Mouse (Mus musculus): ENCODE results near the gene Jazf1. TPM values are rescaled to one million over a fixed set of nuclear protein-coding genes. Genes with fewer than 3 reads are reported as not detected.
A peak's percentile ranks its signal among the peaks of the same experiment; 100 is the strongest.

Jazf1 gene
- polyA plus RNA-seq, 1 experiment, result 1.7 TPM

DNA sequence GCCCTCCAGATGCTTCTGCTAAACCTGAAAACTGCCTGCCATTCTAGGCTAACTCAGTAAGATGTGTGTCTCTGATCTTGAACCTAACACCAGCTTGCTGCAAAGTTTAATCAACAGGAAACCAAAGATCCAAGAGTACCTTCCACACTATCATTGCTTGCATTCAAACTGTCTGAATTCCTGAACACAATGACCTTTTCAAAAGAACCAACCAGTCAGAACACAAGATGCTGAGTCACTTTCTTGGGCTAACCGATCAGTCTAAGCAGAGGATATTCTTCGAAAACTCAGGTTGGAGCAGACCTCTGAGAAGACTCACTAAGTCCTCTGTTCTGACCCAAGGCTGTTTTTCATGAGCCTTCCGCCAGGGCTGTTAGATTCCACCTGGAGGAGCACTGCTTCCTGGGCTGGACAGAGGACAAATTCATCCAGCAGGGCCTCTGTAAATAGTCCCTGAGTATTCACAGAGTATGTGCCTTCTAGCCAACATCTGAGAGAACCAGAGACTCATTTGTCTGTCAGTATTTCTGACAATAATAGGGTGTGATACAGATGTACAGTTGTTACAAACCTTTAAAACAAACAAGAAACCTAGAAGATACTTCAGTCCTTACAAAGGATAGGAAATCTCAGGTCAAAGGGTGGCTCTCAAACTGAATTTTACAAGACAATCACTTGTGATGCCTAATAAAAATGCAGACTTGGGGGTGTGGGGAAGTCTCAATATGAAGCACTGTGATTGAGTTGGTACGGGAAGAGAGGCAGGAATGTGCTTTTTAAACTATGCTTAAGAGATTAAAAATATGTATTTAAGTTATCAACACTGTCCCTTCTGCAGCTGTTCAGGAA lies 50.9 kb downstream of the Jazf1 start:
- Histone ChIP-seq H3K27me3 (ENCODE audit: control insufficient read depth, insufficient read depth, low read length, poor library complexity, severe bottlenecking) (no peaks in the 10 kb centered on the region), H3K27ac (ENCODE audit: insufficient read depth, low read length) (peak overlapping the region; percentile 63; the same call in 1 of the 2 replicates), H3K9me3 (replicated peaks; ENCODE audit: control insufficient read depth, insufficient read depth, low read length, poor library complexity, severe bottlenecking) (0 out of 2 replicates have a peak, but pooled peaks cover 4% of the 10 kb centered on the region), H3K36me3 (ENCODE audit: control insufficient read depth, insufficient read depth, low read length, poor library complexity, severe bottlenecking) (no peaks in the 10 kb centered on the region), H3K4me1 (ENCODE audit: control insufficient read depth, insufficient read depth, low read length) (peaks cover 2% of the 10 kb centered on the region), H3K9ac (ENCODE audit: low read depth, poor library complexity, severe bottlenecking) (no peak overlapping the region), H3K4me3 (ENCODE audit: low read depth, low read length) (no peak overlapping the region)
- TF ChIP-seq EP300 (IDR thresholded peaks at IDR 0.05; ENCODE audit: insufficient read depth, low read depth, low read length) (no peak), POLR2A (IDR thresholded peaks at IDR 0.05; ENCODE audit: insufficient read depth, low read length) (no peak), CTCF (IDR thresholded peaks at IDR 0.05; ENCODE audit: low read depth, low read length) (no peak)

DNA sequence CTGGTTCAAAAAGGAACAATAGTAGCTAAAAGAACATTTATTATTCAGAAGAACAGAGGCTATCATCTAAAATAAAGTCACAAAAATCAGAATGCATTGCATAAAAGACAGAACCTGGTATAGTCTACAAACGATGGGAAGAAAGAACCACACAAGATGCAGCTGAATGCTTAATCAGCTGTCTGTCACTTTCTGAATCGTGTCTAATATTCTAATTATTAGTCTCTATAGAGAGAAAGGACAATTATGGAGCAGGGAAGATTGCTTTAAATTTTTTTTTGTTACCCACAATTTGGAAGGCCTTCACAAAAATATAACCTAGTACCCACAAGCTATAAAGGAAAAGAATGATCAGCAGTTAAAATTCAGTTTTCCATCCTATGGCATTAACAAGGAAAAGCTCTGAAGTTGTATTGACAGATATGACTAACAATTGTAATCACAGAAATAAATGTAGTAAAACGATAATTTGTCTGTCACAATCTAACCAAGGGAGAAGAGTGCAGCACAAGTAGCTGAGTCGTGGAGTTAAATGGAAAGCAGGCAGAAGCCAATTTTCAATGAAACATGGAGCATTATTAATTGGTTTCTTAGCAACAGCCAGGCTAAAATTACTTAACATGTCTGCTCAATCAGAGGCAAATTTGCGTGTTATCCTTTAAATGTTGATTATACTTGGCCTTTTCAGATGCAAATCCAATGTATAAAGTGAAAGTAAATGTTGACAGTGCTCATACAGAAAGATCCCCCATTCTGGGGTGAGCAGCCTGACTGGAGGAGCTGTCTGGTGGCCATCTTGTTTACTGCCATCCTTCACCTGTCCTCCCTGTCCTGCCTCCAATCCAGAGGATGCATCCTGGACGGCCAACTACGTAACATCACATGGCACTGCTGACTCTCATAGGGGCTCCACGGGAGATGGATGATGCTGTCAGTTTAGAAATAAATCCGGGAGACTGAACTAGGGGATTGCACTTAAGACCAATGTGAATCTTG lies 53.7 kb downstream of the Jazf1 start:
- TF ChIP-seq EP300 (IDR thresholded peaks at IDR 0.05; ENCODE audit: insufficient read depth, low read depth, low read length), result no peak
- no peak for TF ChIP-seq POLR2A (IDR thresholded peaks at IDR 0.05; ENCODE audit: insufficient read depth, low read length)
- TF ChIP-seq CTCF (IDR thresholded peaks at IDR 0.05; ENCODE audit: low read depth, low read length), result no peak
- Histone ChIP-seq H3K36me3 (ENCODE audit: control insufficient read depth, insufficient read depth, low read length, poor library complexity, severe bottlenecking) (no peaks in the 10 kb centered on the region), H3K27me3 (ENCODE audit: control insufficient read depth, insufficient read depth, low read length, poor library complexity, severe bottlenecking) (no peaks in the 10 kb centered on the region), H3K9me3 (replicated peaks; ENCODE audit: control insufficient read depth, insufficient read depth, low read length, poor library complexity, severe bottlenecking) (0 out of 2 replicates have a peak, but pooled peaks cover 4% of the 10 kb centered on the region), H3K9ac (ENCODE audit: low read depth, poor library complexity, severe bottlenecking) (no peak overlapping the region), H3K4me1 (ENCODE audit: control insufficient read depth, insufficient read depth, low read length) (peaks cover 2% of the 10 kb centered on the region), H3K4me3 (ENCODE audit: low read depth, low read length) (no peak overlapping the region), H3K27ac (ENCODE audit: insufficient read depth, low read length) (no peak overlapping the region)

DNA sequence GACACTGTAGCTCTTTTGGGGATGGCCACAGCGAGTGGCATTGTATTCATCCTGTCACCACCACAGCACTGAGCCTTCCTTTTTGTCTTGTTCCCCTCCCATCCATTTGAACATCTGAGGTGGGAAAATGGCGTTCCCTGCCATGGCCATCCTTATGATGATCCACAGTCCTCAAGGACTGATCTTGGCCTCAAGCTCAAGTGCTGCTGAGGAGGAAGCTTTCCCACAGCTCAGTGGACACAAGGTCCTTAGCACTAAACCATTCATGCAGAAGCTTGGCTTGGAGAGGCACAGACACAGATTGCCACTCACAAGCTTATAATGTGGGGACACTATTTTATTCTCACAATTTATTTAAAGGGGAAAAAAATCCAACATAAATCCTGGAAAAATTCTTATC lies 58.1 kb downstream of the Jazf1 start:
- H3K9me3 ChIP-seq (replicated peaks; ENCODE audit: control insufficient read depth, insufficient read depth, low read length, poor library complexity, severe bottlenecking), result no peaks in the 10 kb centered on the region
- no peaks in the 10 kb centered on the region for H3K4me1 ChIP-seq (ENCODE audit: control insufficient read depth, insufficient read depth, low read length)
- no peaks in the 10 kb centered on the region for H3K27me3 ChIP-seq (ENCODE audit: control insufficient read depth, insufficient read depth, low read length, poor library complexity, severe bottlenecking)
- H3K36me3 ChIP-seq (ENCODE audit: control insufficient read depth, insufficient read depth, low read length, poor library complexity, severe bottlenecking), result no peaks in the 10 kb centered on the region
- no peak overlapping the region for H3K9ac ChIP-seq (ENCODE audit: low read depth, poor library complexity, severe bottlenecking)
- no peak overlapping the region for H3K27ac ChIP-seq (ENCODE audit: insufficient read depth, low read length)
- TF ChIP-seq EP300 (IDR thresholded peaks at IDR 0.05; ENCODE audit: insufficient read depth, low read depth, low read length) (no peak), CTCF (IDR thresholded peaks at IDR 0.05; ENCODE audit: low read depth, low read length) (no peak), POLR2A (IDR thresholded peaks at IDR 0.05; ENCODE audit: insufficient read depth, low read length) (no peak)
- H3K4me3 ChIP-seq (ENCODE audit: low read depth, low read length), result no peak overlapping the region

DNA sequence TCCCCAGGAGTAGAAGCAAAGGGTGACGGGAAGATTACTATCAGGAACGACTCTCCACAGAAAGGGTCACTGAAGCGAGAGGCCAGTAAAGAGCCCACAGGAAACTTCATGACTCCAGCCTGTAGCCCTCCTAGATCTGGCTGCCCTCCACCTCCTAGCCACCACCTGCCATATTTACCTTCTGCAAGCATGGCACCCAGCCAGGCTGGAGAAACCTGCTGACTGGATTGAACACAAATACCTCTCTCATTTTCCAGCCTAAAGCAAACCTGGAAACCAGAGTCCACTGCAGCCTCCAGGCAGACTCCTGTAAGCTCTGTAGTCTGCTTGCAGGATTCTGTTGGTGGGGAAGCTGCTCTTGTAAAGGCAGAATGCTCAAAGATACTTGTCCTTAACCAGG lies 62.4 kb downstream of the Jazf1 start:
- H3K4me1 ChIP-seq (ENCODE audit: control insufficient read depth, insufficient read depth, low read length), result no peaks in the 10 kb centered on the region

DNA sequence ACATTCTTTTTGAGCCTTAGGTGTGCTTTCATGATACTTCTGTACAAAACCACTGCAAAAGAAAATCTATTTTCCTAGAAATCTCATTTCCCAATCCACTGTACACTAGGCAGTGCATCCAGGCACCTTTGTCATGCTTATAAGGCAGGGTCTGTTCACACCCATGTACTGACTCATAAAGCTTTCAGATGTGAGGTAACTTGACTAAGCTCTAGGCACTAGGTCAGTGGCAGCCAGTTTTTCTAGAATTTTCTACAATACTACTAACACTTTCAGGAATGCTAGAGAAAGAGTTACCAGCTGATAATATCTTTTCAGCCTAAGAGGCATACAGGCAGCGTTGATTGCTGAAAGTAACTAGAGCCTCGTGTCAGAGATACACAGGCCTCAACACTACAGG lies 62.9 kb downstream of the Jazf1 start:
- no peaks in the 10 kb centered on the region for H3K4me1 ChIP-seq (ENCODE audit: control insufficient read depth, insufficient read depth, low read length)
- H3K27ac ChIP-seq (ENCODE audit: insufficient read depth, low read length), result no peak overlapping the region
- H3K4me3 ChIP-seq (ENCODE audit: low read depth, low read length), result no peak overlapping the region
- no peaks in the 10 kb centered on the region for H3K36me3 ChIP-seq (ENCODE audit: control insufficient read depth, insufficient read depth, low read length, poor library complexity, severe bottlenecking)
- H3K9ac ChIP-seq (ENCODE audit: low read depth, poor library complexity, severe bottlenecking), result no peak overlapping the region
- no peaks in the 10 kb centered on the region; the same call in 1 of the 2 replicates for H3K9me3 ChIP-seq (replicated peaks; ENCODE audit: control insufficient read depth, insufficient read depth, low read length, poor library complexity, severe bottlenecking)
- H3K27me3 ChIP-seq (ENCODE audit: control insufficient read depth, insufficient read depth, low read length, poor library complexity, severe bottlenecking), result no peaks in the 10 kb centered on the region
- TF ChIP-seq CTCF (IDR thresholded peaks at IDR 0.05; ENCODE audit: low read depth, low read length), result no peak
- no peak for TF ChIP-seq POLR2A (IDR thresholded peaks at IDR 0.05; ENCODE audit: insufficient read depth, low read length)

More for the DNA sequence above, 62.4 kb downstream of the Jazf1 start:
- no peaks in the 10 kb centered on the region for H3K27me3 ChIP-seq (ENCODE audit: control insufficient read depth, insufficient read depth, low read length, poor library complexity, severe bottlenecking)
- TF ChIP-seq EP300 (IDR thresholded peaks at IDR 0.05; ENCODE audit: insufficient read depth, low read depth, low read length), result no peak
- no peaks in the 10 kb centered on the region for H3K36me3 ChIP-seq (ENCODE audit: control insufficient read depth, insufficient read depth, low read length, poor library complexity, severe bottlenecking)
- H3K27ac ChIP-seq (ENCODE audit: insufficient read depth, low read length), result no peak overlapping the region
- H3K4me3 ChIP-seq (ENCODE audit: low read depth, low read length), result no peak overlapping the region
- H3K9me3 ChIP-seq (replicated peaks; ENCODE audit: control insufficient read depth, insufficient read depth, low read length, poor library complexity, severe bottlenecking), result no peaks in the 10 kb centered on the region
- no peak overlapping the region for H3K9ac ChIP-seq (ENCODE audit: low read depth, poor library complexity, severe bottlenecking)
